Mouse (Mus musculus) left cerebral cortex, adult 9 months (tissue): ENCODE data around the gene Cab39l.
"Not testable (repeated sequence)": the region's sequence is repeated elsewhere in the genome, so short reads cannot be mapped to it uniquely, and the experiment has no call there.

Source experiments
- DNase-seq, 2 experiments: peaks; one replicate each; pipeline ENCODE4 v3.0.0; 2022; ENCODE audit warnings: low spot score in 2 of 2

Gene Cab39l

GRCm38 (mm10) chr14:59440558-59441471 lies at the start of gene Cab39l, which contains the start of gene Setdb2:
Gene Cab39l, plus strand, starts transcription at chr14:59440972.
Gene Setdb2, minus strand, starts transcription at chr14:59440884.
- peak; percentile 88 to 96 for DNase-seq

- DNase-seq, result no peak
Observed at GRCm38 (mm10) chr14:59395281-59395680, 45.5 kb upstream of the Cab39l start, which contains the start of gene Phf11c. Gene Phf11c, minus strand, starts transcription at chr14:59395381.

- no peak for DNase-seq
Observed at GRCm38 (mm10) chr14:59396999-59397398, 43.8 kb upstream of the Cab39l start.

GRCm38 (mm10) chr14:59414979-59415378 lies 25.8 kb upstream of the Cab39l start:
- not testable (repeated sequence) for DNase-seq

- no peak for DNase-seq
Observed at GRCm38 (mm10) chr14:59418171-59418570, 22.6 kb upstream of the Cab39l start.

- DNase-seq, result no peak
Observed at GRCm38 (mm10) chr14:59422912-59423663, 17.7 kb upstream of the Cab39l start.

- no peak for DNase-seq
Observed at GRCm38 (mm10) chr14:59430556-59430955, 10.2 kb upstream of the Cab39l start.

- no peak for DNase-seq
Observed at GRCm38 (mm10) chr14:59433902-59434301, 6.9 kb upstream of the Cab39l start.

GRCm38 (mm10) chr14:59435206-59435605 lies 5.6 kb upstream of the Cab39l start:
- DNase-seq, result no peak

- DNase-seq, result no peak
Observed at GRCm38 (mm10) chr14:59437398-59437797, 3.4 kb upstream of the Cab39l start.

- no peak for DNase-seq
Observed at GRCm38 (mm10) chr14:59438505-59438904, 2.3 kb upstream of the Cab39l start.

- no peak for DNase-seq
Observed at GRCm38 (mm10) chr14:59440039-59440438, 733 bp upstream of the Cab39l start.

- DNase-seq, result no peak
Observed at GRCm38 (mm10) chr14:59441472-59441805, 667 bp downstream of the Cab39l start.

- DNase-seq, result no peak
Observed at GRCm38 (mm10) chr14:59445421-59445820, 4.6 kb downstream of the Cab39l start.

- no peak for DNase-seq
Observed at GRCm38 (mm10) chr14:59447981-59448380, 7.2 kb downstream of the Cab39l start.

- no peak for DNase-seq
Observed at GRCm38 (mm10) chr14:59466503-59466902, 25.7 kb downstream of the Cab39l start.

GRCm38 (mm10) chr14:59467798-59468197 lies 27.0 kb downstream of the Cab39l start:
- DNase-seq, result peak in 1 of 2 experiments; percentile 8

- no peak for DNase-seq
Observed at GRCm38 (mm10) chr14:59470781-59471180, 30.0 kb downstream of the Cab39l start.

GRCm38 (mm10) chr14:59478699-59479098 lies 37.9 kb downstream of the Cab39l start:
- peak; percentile 28 to 40 for DNase-seq

- no peak for DNase-seq
Observed at GRCm38 (mm10) chr14:59485247-59485810, 44.6 kb downstream of the Cab39l start.

- DNase-seq, result no peak
Observed at GRCm38 (mm10) chr14:59492376-59492775, 51.6 kb downstream of the Cab39l start.

- no peak for DNase-seq
Observed at GRCm38 (mm10) chr14:59497928-59498327, 57.2 kb downstream of the Cab39l start.
